Mouse (Mus musculus) lung, postnatal 0 days (tissue): ENCODE measurements around the gene Carmil3.

Experiments
- CTCF ChIP-seq: IDR thresholded peaks from 2 replicates; pipeline ENCODE4 v1.5.1; 2016; ENCODE audit warnings: antibody characterized with exemption, mild to moderate bottlenecking
- EP300 ChIP-seq: IDR thresholded peaks from 2 replicates; pipeline ENCODE4 v1.6.1; 2016; ENCODE audit warnings: antibody characterized with exemption, mild to moderate bottlenecking, control low read depth

GRCm38 (mm10) chr14:55551347-55551746 is 60.9 kb downstream of the Carmil3 start:
- TF ChIP-seq CTCF = no peak
- TF ChIP-seq EP300 = no peak
